Mouse (Mus musculus) G1E-ER4 (cell line): ENCODE data around the gene Cldn24. TPM values are rescaled to one million over a fixed set of nuclear protein-coding genes. Genes with fewer than 3 reads are reported as not detected.

Experiments used
- GATA1 ChIP-seq: IDR thresholded peaks from one replicate; pipeline ENCODE4 v1.8.0; 2012; ENCODE audit warnings: low read length, inconsistent platforms
- polyA plus RNA-seq: library from polyadenylated mRNA; stranded (reverse); fragments of >175 nt; gene quantifications from 2 replicates; pipeline ENCODE4 v1.2.3, GENCODE M21; 2012

Cldn24 gene
- polyA plus RNA-seq, 1 experiment: not detected

GRCm38 (mm10) chr8:47867067-47867466, 45.1 kb downstream of the Cldn24 start:
- no peak for TF ChIP-seq GATA1

Other genes with a start within 250 kb of the Cldn24 start
- gene Ing2, start 146.6 kb upstream of the Cldn24 start, polyA plus RNA-seq: 5.9 and 9.0 TPM in 2 replicates
- gene Cdkn2aip, start 108.2 kb upstream of the Cldn24 start, polyA plus RNA-seq: 8.4 and 10.2 TPM in 2 replicates
- not detected in 2 replicates for gene Cldn22, start 2.3 kb downstream of the Cldn24 start, polyA plus RNA-seq
- gene Wwc2, start 168.8 kb downstream of the Cldn24 start, polyA plus RNA-seq: 5.6 and 6.4 TPM in 2 replicates